Mouse (Mus musculus) thymus, adult 2 months (tissue): Measurements from ENCODE around the gene Uevld.

ENCODE experiments used
- CTCF ChIP-seq: fragments of 200-500 bp; IDR thresholded peaks from 2 replicates; pipeline ENCODE4 v1.5.1; 2012; ENCODE audit warnings: mild to moderate bottlenecking, control low read depth, low read length, moderate library complexity, borderline replicate concordance; ENCODE audit not compliant: control insufficient read depth, poor library complexity, insufficient read depth; ENCODE audit errors: extremely low read depth
- POLR2A ChIP-seq: fragments of 200-500 bp; IDR thresholded peaks from 2 replicates; pipeline ENCODE4 v1.6.1; 2012; ENCODE audit warnings: mild to moderate bottlenecking, low read length, control low read depth, moderate library complexity; ENCODE audit not compliant: control insufficient read depth, poor library complexity, insufficient read depth; ENCODE audit errors: extremely low read depth

DNA sequence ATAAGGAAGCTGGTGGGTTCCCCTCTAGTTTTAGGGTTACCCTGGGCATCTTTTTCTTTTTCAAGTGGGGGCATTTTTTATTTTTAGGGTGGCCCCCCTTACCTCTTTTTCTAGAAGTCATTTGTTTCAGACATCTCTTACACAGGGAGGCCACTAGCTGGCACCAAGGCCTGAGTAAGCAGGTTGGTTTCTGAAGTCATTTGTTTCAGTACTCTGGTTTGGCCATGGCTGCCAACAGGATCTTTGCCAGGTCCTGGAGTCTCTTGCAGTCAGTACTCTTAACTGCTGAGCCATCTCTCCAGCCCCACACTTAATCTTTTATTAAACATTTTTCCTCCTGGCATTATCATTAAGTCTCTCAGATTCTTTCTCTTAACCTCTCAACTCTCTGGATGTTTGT lies 3.8 kb upstream of the Uevld start:
- TF ChIP-seq POLR2A, result no peak
- TF ChIP-seq CTCF, result no peak
